Mouse (Mus musculus) bone marrow macrophage, adult 2 months (primary cell): ENCODE results near the gene Txnip. TPM values are rescaled to one million over a fixed set of nuclear protein-coding genes. Genes with fewer than 3 reads are reported as not detected.

Source experiments
- H3K27ac ChIP-seq: 2 replicates; pipeline ENCODE4 v1.5.1; 2012; ENCODE audit warnings: low read depth, low read length; ENCODE audit not compliant: insufficient read depth
- H3K4me1 ChIP-seq: 2 replicates; pipeline ENCODE4 v1.6.1; 2012; ENCODE audit warnings: low read length; ENCODE audit not compliant: control insufficient read depth, insufficient read depth
- H3K4me3 ChIP-seq: 2 replicates; pipeline ENCODE4 v1.5.1; 2012; ENCODE audit warnings: mild to moderate bottlenecking, low read length, moderate library complexity; ENCODE audit not compliant: insufficient read depth
- CTCF ChIP-seq: IDR thresholded peaks from 2 replicates; pipeline ENCODE4 v1.5.1; 2012; ENCODE audit warnings: low read depth, mild to moderate bottlenecking, low read length, moderate library complexity
- POLR2A ChIP-seq: IDR thresholded peaks from 2 replicates; pipeline ENCODE4 v1.6.1; 2012; ENCODE audit warnings: mild to moderate bottlenecking, low read depth, low read length, borderline replicate concordance
- polyA plus RNA-seq: library from polyadenylated mRNA; stranded (reverse); fragments of >200 nt; gene quantifications from 2 replicates; pipeline ENCODE4 v1.2.4, GENCODE M21; 2012; ENCODE audit not compliant: missing spikeins, insufficient read depth, insufficient read length

Gene Txnip
- polyA plus RNA-seq, 1 experiment, result 868 TPM

- Histone ChIP-seq H3K27ac (peak overlapping the region; percentile 98), H3K4me1 (peaks cover 52% of the 10 kb centered on the region)
Measured at GRCm38 (mm10) chr3:96575272-96575984, 17.7 kb downstream of the Txnip start.

GRCm38 (mm10) chr3:96576005-96576658 lies 18.4 kb downstream of the Txnip start:
- Histone ChIP-seq H3K4me1 (peaks cover 45% of the 10 kb centered on the region), H3K27ac (peak overlapping the region; percentile 98), H3K4me3 (peak overlapping the region; percentile 55)
- TF ChIP-seq POLR2A (peak; percentile 8; the same call in 1 of the 2 replicates), CTCF (no peak)

More at GRCm38 (mm10) chr3:96575272-96575984, 17.7 kb downstream of the Txnip start:
- TF ChIP-seq POLR2A, result no peak
- TF ChIP-seq CTCF, result no peak
- peak overlapping the region; percentile 55 for H3K4me3 ChIP-seq

GRCm38 (mm10) chr3:96576690-96577541 lies 19.2 kb downstream of the Txnip start, which contains the start of gene Gm16253:
Gene Gm16253, plus strand, starts transcription at chr3:96576984.
- H3K4me1 ChIP-seq, result peaks cover 37% of the 10 kb centered on the region
- H3K27ac ChIP-seq, result peak within 1 kb of the TSS; percentile 98
- TF ChIP-seq POLR2A, result no peak
- no peak for TF ChIP-seq CTCF
- H3K4me3 ChIP-seq, result peak within 1 kb of the TSS; percentile 55

- Histone ChIP-seq H3K4me1 (peaks cover 33% of the 10 kb centered on the region), H3K27ac (peak overlapping the region; percentile 96), H3K4me3 (peak overlapping the region; percentile 47)
- no peak for TF ChIP-seq CTCF
- no peak for TF ChIP-seq POLR2A
Measured at GRCm38 (mm10) chr3:96577566-96577965, 19.8 kb downstream of the Txnip start.

GRCm38 (mm10) chr3:96578561-96579238 lies 20.9 kb downstream of the Txnip start:
- TF ChIP-seq CTCF (no peak; the same call in 1 of the 2 replicates), POLR2A (no peak)
- Histone ChIP-seq H3K27ac (peak overlapping the region; percentile 91), H3K4me3 (peak overlapping the region; percentile 51)

GRCm38 (mm10) chr3:96579239-96579750 lies 21.5 kb downstream of the Txnip start:
- Histone ChIP-seq H3K4me1 (peaks cover 33% of the 10 kb centered on the region), H3K27ac (peak overlapping the region; percentile 91), H3K4me3 (peak overlapping the region; percentile 51)
- TF ChIP-seq CTCF, result no peak
- no peak for TF ChIP-seq POLR2A

More at GRCm38 (mm10) chr3:96578561-96579238, 20.9 kb downstream of the Txnip start:
- H3K4me1 ChIP-seq, result peaks cover 33% of the 10 kb centered on the region

- Histone ChIP-seq H3K27ac (peak overlapping the region; percentile 91), H3K4me3 (peak overlapping the region; percentile 51), H3K4me1 (peaks cover 33% of the 10 kb centered on the region)
- peak; percentile 100 for TF ChIP-seq CTCF
- TF ChIP-seq POLR2A, result no peak
Measured at GRCm38 (mm10) chr3:96579885-96580454, 22.2 kb downstream of the Txnip start.

GRCm38 (mm10) chr3:96581141-96581540 lies 23.4 kb downstream of the Txnip start:
- TF ChIP-seq CTCF, result no peak
- no peak for TF ChIP-seq POLR2A
- Histone ChIP-seq H3K4me1 (peaks cover 22% of the 10 kb centered on the region), H3K4me3 (no peak overlapping the region), H3K27ac (no peak overlapping the region)
